Mouse (Mus musculus): ENCODE data around the gene Unc5b. TPM values are rescaled to one million over a fixed set of nuclear protein-coding genes. Genes with fewer than 3 reads are reported as not detected.
"Not testable (repeated sequence)": the region's sequence is repeated elsewhere in the genome, so short reads cannot be mapped to it uniquely, and the experiment has no call there.

Gene Unc5b
- 15.0 and 15.6 TPM in 2 replicates for polyA plus RNA-seq (2014; fragmentation: Nextera tagmentation; extraction: Ambion mirVana)

DNA sequence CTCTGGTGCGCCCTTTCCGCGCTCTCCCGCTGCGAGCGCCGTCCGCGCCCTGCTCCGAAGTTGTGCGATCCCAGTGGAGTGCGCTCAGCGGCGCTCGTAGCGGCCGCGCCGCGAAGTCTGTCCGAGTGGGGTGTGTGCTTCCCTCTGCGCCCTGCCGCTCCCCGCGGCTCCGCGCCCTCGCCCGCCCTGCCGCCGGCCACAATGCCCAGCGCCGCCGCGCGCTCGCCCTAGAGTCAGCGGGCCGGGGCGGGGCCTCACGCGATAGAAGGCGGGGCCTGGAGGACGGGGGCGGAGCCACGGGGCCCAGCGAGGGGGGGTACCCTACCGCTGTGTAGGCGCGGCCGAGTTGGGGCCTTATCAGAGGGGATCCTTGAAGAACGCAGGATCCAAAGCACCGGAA is at the start of gene Unc5b:
TSS of gene Unc5b (minus strand) at position 203 of the 400 bp plus-strand sequence.
- H3K4me2 ChIP-seq = peak within 1 kb of the TSS; percentile 90
- peak; percentile 89 for ATAC-seq (replicated peaks; ENCODE audit: insufficient number of reproducible peaks, low FRiP score, low TSS enrichment)

DNA sequence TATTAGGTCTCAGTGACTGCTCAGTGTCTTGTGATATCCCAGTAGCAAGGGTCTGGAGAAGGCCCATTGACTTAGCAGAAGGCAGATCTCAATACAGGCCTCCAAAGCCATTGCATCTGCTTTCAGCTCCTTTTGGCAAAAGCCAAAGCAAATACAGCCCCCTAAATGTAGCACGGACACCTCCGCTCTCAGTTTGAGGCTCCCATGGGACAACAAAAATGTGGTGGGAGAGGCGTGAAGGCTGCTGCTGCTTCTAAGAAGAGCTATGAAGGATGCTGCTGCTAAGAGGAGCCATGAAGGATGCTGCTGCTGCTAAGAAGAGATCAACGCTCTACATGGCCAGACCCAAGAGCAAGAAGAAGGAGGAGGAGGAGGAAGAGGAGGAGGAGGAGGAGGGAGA is 48.4 kb upstream of the Unc5b start:
- Histone ChIP-seq H3K4me3 (ENCODE audit: low read depth, low read length) (no peak overlapping the region), H3K36me3 (ENCODE audit: control insufficient read depth, insufficient read depth, low read length) (no peaks in the 10 kb centered on the region), H3K4me2 (no peak overlapping the region), H3K27ac (ENCODE audit: low read depth, low read length) (no peak overlapping the region), H3K9ac (ENCODE audit: low read depth, low read length) (no peak overlapping the region), H3K27me3 (ENCODE audit: control insufficient read depth, insufficient read depth, low read length) (no peaks in the 10 kb centered on the region), H3K9me3 (replicated peaks; ENCODE audit: control insufficient read depth, low read length) (no peaks in the 10 kb centered on the region), H3K4me1 (ENCODE audit: control insufficient read depth, insufficient read depth, low read length) (no peaks in the 10 kb centered on the region)
- ATAC-seq (replicated peaks; ENCODE audit: insufficient number of reproducible peaks, low FRiP score, low TSS enrichment) = no peak
- 89% methylated on average over 4 of the region's 4 CpGs for WGBS (ENCODE audit: insufficient replicate concordance)

More for the DNA sequence above, at the start of gene Unc5b:
- Histone ChIP-seq H3K4me3 (ENCODE audit: low read depth, low read length) (peak within 1 kb of the TSS; percentile 97), H3K27me3 (ENCODE audit: control insufficient read depth, insufficient read depth, low read length) (no peaks in the 10 kb centered on the region; the same call in 1 of the 2 replicates), H3K27ac (ENCODE audit: low read depth, low read length) (peak within 1 kb of the TSS; percentile 97), H3K9me3 (replicated peaks; ENCODE audit: control insufficient read depth, low read length) (no peaks in the 10 kb centered on the region), H3K9ac (ENCODE audit: low read depth, low read length) (peak within 1 kb of the TSS; percentile 96), H3K36me3 (ENCODE audit: control insufficient read depth, insufficient read depth, low read length) (no peaks in the 10 kb centered on the region), H3K4me1 (ENCODE audit: control insufficient read depth, insufficient read depth, low read length) (peaks cover 30% of the 10 kb centered on the region)
- under 1% methylated on average over 44 of the region's 53 CpGs for WGBS (ENCODE audit: insufficient replicate concordance)

DNA sequence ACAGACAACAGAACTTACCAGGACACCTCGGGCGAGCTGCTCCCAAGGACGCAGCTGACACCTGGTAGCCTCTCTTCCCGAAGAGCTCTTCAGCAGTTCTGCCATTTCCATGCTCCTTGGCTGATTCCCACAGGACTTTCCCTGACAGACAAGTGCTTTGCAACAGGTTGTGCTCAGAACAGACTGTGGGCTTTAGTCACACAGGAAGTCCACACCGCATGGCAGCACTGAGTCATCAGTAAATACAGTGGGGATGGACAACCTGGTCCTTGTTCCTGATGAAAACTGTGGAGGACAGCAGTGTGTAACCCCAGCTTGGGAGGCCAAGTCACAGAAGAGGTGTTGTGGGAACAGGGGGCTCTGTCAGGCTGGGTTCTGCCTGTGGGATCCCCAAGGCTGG is 45.7 kb upstream of the Unc5b start:
- no peak overlapping the region for H3K27ac ChIP-seq (ENCODE audit: low read depth, low read length)
- WGBS (ENCODE audit: insufficient replicate concordance) = 82% methylated on average over 5 of the region's 5 CpGs
- no peak for ATAC-seq (replicated peaks; ENCODE audit: insufficient number of reproducible peaks, low FRiP score, low TSS enrichment)
- no peak overlapping the region for H3K4me3 ChIP-seq (ENCODE audit: low read depth, low read length)
- H3K27me3 ChIP-seq (ENCODE audit: control insufficient read depth, insufficient read depth, low read length) = no peaks in the 10 kb centered on the region
- H3K36me3 ChIP-seq (ENCODE audit: control insufficient read depth, insufficient read depth, low read length) = no peaks in the 10 kb centered on the region
- no peak overlapping the region for H3K9ac ChIP-seq (ENCODE audit: low read depth, low read length)
- H3K9me3 ChIP-seq (replicated peaks; ENCODE audit: control insufficient read depth, low read length) = no peaks in the 10 kb centered on the region
- no peaks in the 10 kb centered on the region for H3K4me1 ChIP-seq (ENCODE audit: control insufficient read depth, insufficient read depth, low read length)
- no peak overlapping the region for H3K4me2 ChIP-seq

DNA sequence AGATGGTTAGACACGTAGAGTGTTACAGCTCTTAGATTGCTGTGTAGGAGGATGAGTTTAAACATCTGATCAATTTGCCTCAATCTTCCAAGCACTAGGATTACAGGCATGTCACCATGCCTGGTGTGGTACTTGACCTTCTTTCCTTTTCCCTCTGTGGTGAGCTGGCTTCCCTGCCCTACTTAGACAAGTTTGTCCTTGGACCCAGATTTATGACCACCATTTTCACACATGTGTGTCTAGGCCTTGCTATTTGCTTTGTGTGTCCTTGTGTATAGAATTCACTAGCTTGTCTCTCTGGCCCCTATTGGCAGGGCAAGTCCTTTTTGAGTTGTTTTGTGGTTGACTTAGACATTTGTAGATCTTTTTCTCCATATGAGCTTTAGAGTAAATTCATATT is 43.6 kb upstream of the Unc5b start:
- H3K27me3 ChIP-seq (ENCODE audit: control insufficient read depth, insufficient read depth, low read length) = no peaks in the 10 kb centered on the region
- ATAC-seq (replicated peaks; ENCODE audit: insufficient number of reproducible peaks, low FRiP score, low TSS enrichment) = no peak
- no peak overlapping the region for H3K4me3 ChIP-seq (ENCODE audit: low read depth, low read length)
- 77% methylated on average over 1 of the region's 1 CpGs for WGBS (ENCODE audit: insufficient replicate concordance)
- no peaks in the 10 kb centered on the region for H3K4me1 ChIP-seq (ENCODE audit: control insufficient read depth, insufficient read depth, low read length)
- no peak overlapping the region for H3K9ac ChIP-seq (ENCODE audit: low read depth, low read length)
- H3K36me3 ChIP-seq (ENCODE audit: control insufficient read depth, insufficient read depth, low read length) = no peaks in the 10 kb centered on the region
- no peak overlapping the region for H3K4me2 ChIP-seq
- H3K27ac ChIP-seq (ENCODE audit: low read depth, low read length) = no peak overlapping the region
- H3K9me3 ChIP-seq (replicated peaks; ENCODE audit: control insufficient read depth, low read length) = no peaks in the 10 kb centered on the region

DNA sequence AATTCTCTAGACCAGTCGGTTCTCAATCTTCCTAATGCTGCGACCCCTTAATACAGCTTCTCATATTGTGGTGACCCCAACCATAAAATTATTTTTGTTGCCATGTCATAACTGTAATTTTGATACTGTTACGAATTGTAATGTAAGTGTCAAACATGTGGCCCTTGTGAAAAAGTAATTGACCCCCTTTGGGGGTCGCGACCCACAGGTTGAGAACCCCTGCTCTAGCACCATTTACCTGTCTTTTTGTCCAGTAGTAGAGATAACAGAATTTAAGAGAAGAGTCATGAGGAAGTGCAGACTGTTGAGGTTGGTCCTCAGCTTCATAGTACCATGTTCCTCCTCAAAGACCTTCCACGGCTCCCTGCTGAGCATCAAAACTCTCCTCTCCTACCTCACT is 31.9 kb upstream of the Unc5b start:
- Histone ChIP-seq H3K27me3 (ENCODE audit: control insufficient read depth, insufficient read depth, low read length) (no peaks in the 10 kb centered on the region), H3K27ac (ENCODE audit: low read depth, low read length) (no peak overlapping the region), H3K4me3 (ENCODE audit: low read depth, low read length) (no peak overlapping the region), H3K9ac (ENCODE audit: low read depth, low read length) (no peak overlapping the region), H3K4me1 (ENCODE audit: control insufficient read depth, insufficient read depth, low read length) (no peaks in the 10 kb centered on the region), H3K4me2 (no peak overlapping the region), H3K36me3 (ENCODE audit: control insufficient read depth, insufficient read depth, low read length) (no peaks in the 10 kb centered on the region), H3K9me3 (replicated peaks; ENCODE audit: control insufficient read depth, low read length) (peaks cover 2% of the 10 kb centered on the region; the same call in 1 of the 2 replicates)
- 79% methylated on average over 6 of the region's 6 CpGs for WGBS (ENCODE audit: insufficient replicate concordance)
- ATAC-seq (replicated peaks; ENCODE audit: insufficient number of reproducible peaks, low FRiP score, low TSS enrichment) = no peak

DNA sequence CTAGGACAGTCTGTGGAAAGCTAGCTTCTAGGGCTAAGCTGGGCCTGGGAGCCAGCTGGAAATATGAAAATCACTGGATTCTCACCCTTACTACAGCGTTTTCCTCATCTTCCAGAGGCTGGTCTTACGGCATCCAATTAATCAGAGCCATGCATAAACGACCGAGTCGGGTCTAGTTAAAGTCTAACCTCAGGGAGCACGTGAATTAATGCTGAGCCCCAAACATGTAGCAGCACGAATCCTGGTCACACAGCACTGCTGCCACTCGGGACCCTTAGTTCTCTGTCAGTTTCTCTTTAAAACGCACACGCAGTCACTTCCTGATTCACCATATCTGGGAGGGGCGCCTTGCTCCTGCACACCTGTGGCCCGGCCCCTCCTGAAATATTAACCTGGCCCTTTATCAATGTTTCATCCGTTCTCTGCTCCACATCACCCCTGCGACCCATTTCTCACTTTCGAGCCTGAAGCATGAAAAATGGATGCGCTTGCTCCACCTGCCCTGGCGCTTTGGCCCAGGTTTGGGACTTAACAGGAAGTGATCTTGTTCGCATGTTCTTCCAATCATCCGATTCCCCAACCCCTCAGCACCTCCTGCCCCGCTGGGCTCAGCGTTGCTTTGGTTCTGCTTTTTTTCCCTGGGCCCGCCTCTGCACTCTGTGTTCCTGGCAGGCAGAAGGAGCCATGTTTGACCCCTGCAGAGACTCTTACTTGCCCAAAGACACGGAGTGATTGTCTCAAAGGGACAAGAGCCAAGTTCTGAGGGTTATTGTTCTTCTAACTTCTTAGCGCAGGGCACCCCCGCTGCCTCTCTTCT is 31.3 kb upstream of the Unc5b start:
- 67% methylated on average over 25 of the region's 25 CpGs for WGBS (ENCODE audit: insufficient replicate concordance)
- H3K9ac ChIP-seq (ENCODE audit: low read depth, low read length) = no peak overlapping the region
- no peaks in the 10 kb centered on the region for H3K36me3 ChIP-seq (ENCODE audit: control insufficient read depth, insufficient read depth, low read length)
- no peaks in the 10 kb centered on the region for H3K4me1 ChIP-seq (ENCODE audit: control insufficient read depth, insufficient read depth, low read length)
- H3K27ac ChIP-seq (ENCODE audit: low read depth, low read length) = no peak overlapping the region
- H3K4me3 ChIP-seq (ENCODE audit: low read depth, low read length) = no peak overlapping the region
- no peak for ATAC-seq (replicated peaks; ENCODE audit: insufficient number of reproducible peaks, low FRiP score, low TSS enrichment)
- no peaks in the 10 kb centered on the region for H3K27me3 ChIP-seq (ENCODE audit: control insufficient read depth, insufficient read depth, low read length)
- peaks cover 2% of the 10 kb centered on the region; the same call in 1 of the 2 replicates for H3K9me3 ChIP-seq (replicated peaks; ENCODE audit: control insufficient read depth, low read length)
- no peak overlapping the region for H3K4me2 ChIP-seq

DNA sequence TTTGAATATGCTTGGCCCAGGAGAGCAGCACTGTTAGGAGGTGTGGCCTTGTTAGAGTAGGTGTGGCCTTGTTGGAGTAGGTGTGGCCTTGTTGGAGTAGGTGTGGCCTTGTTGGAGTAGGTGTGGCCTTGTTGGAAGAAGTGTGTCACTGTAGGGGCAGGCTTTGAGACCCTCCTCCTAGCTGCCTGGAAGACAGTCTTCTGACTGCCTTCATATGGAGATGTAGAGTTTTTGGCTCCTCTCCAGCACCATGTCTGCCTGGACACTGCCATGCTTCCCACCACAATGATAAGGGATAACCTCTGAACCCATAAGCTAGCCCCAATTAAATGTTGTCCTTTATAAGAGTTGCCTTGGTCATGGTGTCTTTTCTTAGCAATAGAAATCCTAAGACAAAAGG is 13.9 kb upstream of the Unc5b start:
- not testable (repeated sequence) for ATAC-seq (replicated peaks; ENCODE audit: insufficient number of reproducible peaks, low FRiP score, low TSS enrichment); H3K9ac ChIP-seq (ENCODE audit: low read depth, low read length); H3K4me1 ChIP-seq (ENCODE audit: control insufficient read depth, insufficient read depth, low read length); H3K27me3 ChIP-seq (ENCODE audit: control insufficient read depth, insufficient read depth, low read length); H3K27ac ChIP-seq (ENCODE audit: low read depth, low read length); H3K36me3 ChIP-seq (ENCODE audit: control insufficient read depth, insufficient read depth, low read length); H3K9me3 ChIP-seq (replicated peaks; ENCODE audit: control insufficient read depth, low read length); H3K4me2 ChIP-seq; H3K4me3 ChIP-seq (ENCODE audit: low read depth, low read length)

DNA sequence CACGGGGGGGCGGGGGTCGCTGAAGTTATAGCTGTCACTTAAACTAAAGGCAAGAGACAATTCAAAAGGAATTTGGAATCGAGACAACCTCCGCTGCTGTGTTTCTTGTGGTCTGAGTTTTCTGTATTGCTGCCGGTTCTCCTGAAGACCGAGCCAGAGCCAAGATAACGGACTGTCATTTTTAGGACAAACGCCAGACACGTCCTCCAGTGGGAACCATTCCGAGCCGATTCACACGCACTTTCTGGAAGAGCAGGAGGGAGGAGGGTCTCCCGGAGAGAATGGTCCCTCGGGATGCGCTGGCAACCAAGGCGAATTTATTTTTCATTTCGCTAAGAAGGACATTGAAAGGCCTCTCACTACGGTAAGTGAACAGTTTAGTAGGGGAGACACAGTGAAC is 7.4 kb upstream of the Unc5b start:
- no peaks in the 10 kb centered on the region for H3K9me3 ChIP-seq (replicated peaks; ENCODE audit: control insufficient read depth, low read length)
- no peaks in the 10 kb centered on the region for H3K27me3 ChIP-seq (ENCODE audit: control insufficient read depth, insufficient read depth, low read length)
- H3K9ac ChIP-seq (ENCODE audit: low read depth, low read length) = no peak overlapping the region
- H3K27ac ChIP-seq (ENCODE audit: low read depth, low read length) = no peak overlapping the region
- WGBS (ENCODE audit: insufficient replicate concordance) = 31% methylated on average over 19 of the region's 19 CpGs
- H3K4me3 ChIP-seq (ENCODE audit: low read depth, low read length) = no peak overlapping the region
- H3K4me2 ChIP-seq = peak overlapping the region; percentile 27
- peaks cover 5% of the 10 kb centered on the region; the same call in 1 of the 2 replicates for H3K4me1 ChIP-seq (ENCODE audit: control insufficient read depth, insufficient read depth, low read length)
- no peaks in the 10 kb centered on the region for H3K36me3 ChIP-seq (ENCODE audit: control insufficient read depth, insufficient read depth, low read length)
- no peak for ATAC-seq (replicated peaks; ENCODE audit: insufficient number of reproducible peaks, low FRiP score, low TSS enrichment)

DNA sequence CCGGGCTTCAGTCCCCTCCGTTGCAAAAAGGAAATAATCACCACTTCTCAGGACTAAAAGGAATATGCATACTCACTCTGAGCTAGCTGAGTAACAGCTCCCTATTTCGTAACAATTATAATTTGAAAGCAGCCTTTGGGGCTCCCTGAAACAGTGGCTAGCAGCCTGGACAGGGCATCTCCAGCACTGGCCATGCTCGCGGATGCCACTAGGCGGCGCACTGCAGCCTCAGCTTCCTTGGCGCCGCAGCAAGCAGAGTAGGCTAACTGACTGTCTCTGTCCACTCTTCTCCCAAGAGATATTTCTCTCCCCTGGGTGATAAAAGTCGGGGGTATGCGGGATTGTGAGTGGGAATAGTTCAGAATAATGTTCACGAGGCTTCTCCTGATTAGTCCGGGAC is 3.6 kb upstream of the Unc5b start:
- Histone ChIP-seq H3K9ac (ENCODE audit: low read depth, low read length) (no peak overlapping the region), H3K4me3 (ENCODE audit: low read depth, low read length) (no peak overlapping the region), H3K9me3 (replicated peaks; ENCODE audit: control insufficient read depth, low read length) (no peaks in the 10 kb centered on the region), H3K27ac (ENCODE audit: low read depth, low read length) (no peak overlapping the region), H3K27me3 (ENCODE audit: control insufficient read depth, insufficient read depth, low read length) (no peaks in the 10 kb centered on the region; the same call in 1 of the 2 replicates), H3K4me1 (ENCODE audit: control insufficient read depth, insufficient read depth, low read length) (peaks cover 5% of the 10 kb centered on the region; the same call in 1 of the 2 replicates), H3K36me3 (ENCODE audit: control insufficient read depth, insufficient read depth, low read length) (no peaks in the 10 kb centered on the region), H3K4me2 (no peak overlapping the region)
- 3% methylated on average over 13 of the region's 13 CpGs for WGBS (ENCODE audit: insufficient replicate concordance)
- ATAC-seq (replicated peaks; ENCODE audit: insufficient number of reproducible peaks, low FRiP score, low TSS enrichment) = no peak

Data from heart, embryonic 11.5 days (tissue).